ENCODE assay signal across 9 mouse cellular contexts in the genomic region with DNA sequence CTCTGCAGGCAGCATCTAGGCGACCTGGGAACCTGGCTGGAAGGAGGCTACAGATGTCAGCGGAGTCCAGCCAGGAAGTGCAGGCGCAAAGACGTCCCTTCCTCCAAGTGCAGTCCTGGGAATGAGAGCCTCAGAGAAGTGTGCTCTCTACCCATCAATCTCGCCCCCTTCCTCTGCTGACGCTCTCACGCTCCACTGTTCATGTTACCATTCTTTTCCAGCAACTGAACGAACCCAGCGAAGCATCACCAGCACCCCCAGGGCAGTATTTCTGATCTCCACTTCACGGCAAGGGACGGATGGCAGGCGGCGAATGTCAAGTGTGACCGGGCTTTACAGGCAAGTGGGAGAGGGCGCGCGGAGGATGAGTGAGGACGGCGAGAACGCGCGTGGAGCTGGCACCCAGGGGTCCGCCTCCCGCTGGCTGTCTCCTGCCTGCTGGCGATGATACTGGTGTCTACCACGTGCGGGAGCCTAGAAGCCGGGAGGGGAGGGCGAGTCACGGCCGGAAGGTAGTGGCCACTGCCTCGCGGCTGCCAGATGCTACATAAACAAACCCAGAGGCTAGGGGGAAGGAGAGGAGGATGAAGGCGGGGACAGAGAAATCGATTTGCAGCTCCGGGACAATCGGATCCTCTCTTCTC. TPM values are rescaled to one million over a fixed set of nuclear protein-coding genes. Genes with fewer than 3 reads are reported as not detected.
DNase-seq lines count a peak whose midpoint lies in the region; ATAC-seq lines count a peak whose summit lies in the region.
"Had no signal": no experiment of that assay in that cellular context is flagged by ENCODE, and none has a peak within 500 bp of the region (broad histone marks: within the 10 kb centered on the region; RNA-seq: fewer than 3 reads in every experiment).

A gene (minus strand): TSS at position 445 of the 644 bp plus-strand sequence.

- H3K4me2 ChIP-seq in lung, embryonic 16.5 days (ENCODE audit: low read depth, low read length), result peak within 1 kb of the TSS; percentile 92
- H3K4me2 ChIP-seq in hindbrain, embryonic 15.5 days, result peak within 1 kb of the TSS; percentile 87
- H3K4me2 ChIP-seq in limb, embryonic 12.5 days, result peak within 1 kb of the TSS; percentile 99

- ATAC-seq in lung, embryonic 16.5 days (ENCODE audit: low read depth), result 0 out of 2 replicates have a peak, but pooled peaks have one; percentile 28
- ATAC-seq in hindbrain, embryonic 15.5 days (ENCODE audit: low FRiP score, low read depth), result peak; percentile 74
- ATAC-seq in limb, embryonic 12.5 days (ENCODE audit: insufficient number of reproducible peaks, insufficient read depth, low FRiP score, low TSS enrichment, low read depth), result peak; percentile 58

- H3K27ac ChIP-seq in lung, embryonic 16.5 days (ENCODE audit: low read length), result no peak within 1 kb of the TSS
- H3K27ac ChIP-seq in hindbrain, embryonic 15.5 days (replicated peaks), result peak within 1 kb of the TSS; percentile 81
- no peak within 1 kb of the TSS for H3K27ac ChIP-seq in limb, embryonic 12.5 days

- no peaks in the 10 kb centered on the region for H3K9me3 ChIP-seq in lung, embryonic 16.5 days (ENCODE audit: control insufficient read depth, low read length)
- no peaks in the 10 kb centered on the region for H3K9me3 ChIP-seq in hindbrain, embryonic 15.5 days
- no peaks in the 10 kb centered on the region for H3K9me3 ChIP-seq in limb, embryonic 12.5 days

- H3K27me3 ChIP-seq in lung, embryonic 16.5 days (ENCODE audit: control insufficient read depth, insufficient read depth, low read depth, low read length), result peaks cover 7% of the 10 kb centered on the region
- H3K27me3 ChIP-seq in hindbrain, embryonic 15.5 days, result no peaks in the 10 kb centered on the region
- H3K27me3 ChIP-seq in limb, embryonic 12.5 days, result peaks cover 28% of the 10 kb centered on the region

- under 1% methylated on average over 37 of the region's 37 CpGs for WGBS in lung, embryonic 16.5 days
- under 1% methylated on average over 36 of the region's 37 CpGs for WGBS in hindbrain, embryonic 15.5 days
- under 1% methylated on average over 37 of the region's 37 CpGs for WGBS in limb, embryonic 12.5 days

- H3K4me3 ChIP-seq in lung, embryonic 16.5 days (ENCODE audit: low read length), result peak within 1 kb of the TSS; percentile 53
- peak within 1 kb of the TSS; percentile 71 for H3K4me3 ChIP-seq in hindbrain, embryonic 15.5 days
- H3K4me3 ChIP-seq in limb, embryonic 12.5 days (replicated peaks), result peak within 1 kb of the TSS; percentile 65

- H3K36me3 ChIP-seq in lung, embryonic 16.5 days (ENCODE audit: control insufficient read depth, insufficient read depth, low read length), result no peaks in the 10 kb centered on the region
- H3K36me3 ChIP-seq in hindbrain, embryonic 15.5 days, result no peaks in the 10 kb centered on the region
- H3K36me3 ChIP-seq in limb, embryonic 12.5 days, result no peaks in the 10 kb centered on the region

- H3K4me1 ChIP-seq in lung, embryonic 16.5 days (replicated peaks; ENCODE audit: control insufficient read depth, insufficient read depth, low read length), result peaks cover 7% of the 10 kb centered on the region; the same call in 1 of the 2 replicates
- 0 out of 2 replicates have a peak, but pooled peaks cover 14% of the 10 kb centered on the region for H3K4me1 ChIP-seq in hindbrain, embryonic 15.5 days (replicated peaks)
- H3K4me1 ChIP-seq in limb, embryonic 12.5 days (replicated peaks), result peaks cover 8% of the 10 kb centered on the region; the same call in 1 of the 2 replicates

- DNase-seq in lung, postnatal 25 days (ENCODE audit: low spot score), result no peak
- DNase-seq in embryo, embryonic 11 days, result peak; percentile 59
- peak; percentile 67 for DNase-seq in retina, embryonic 14.5 days (ENCODE audit: low spot score)
- no peak for DNase-seq in urinary bladder, postnatal 10 days (ENCODE audit: low spot score)
- no peak for DNase-seq in thymus, postnatal 0 days (ENCODE audit: low spot score)

- peak within 1 kb of the TSS; percentile 46 for H3K9ac ChIP-seq in lung, embryonic 16.5 days (ENCODE audit: low read length)
- H3K9ac ChIP-seq in hindbrain, embryonic 15.5 days, result peak within 1 kb of the TSS; percentile 66
- peak within 1 kb of the TSS; percentile 55 for H3K9ac ChIP-seq in limb, embryonic 12.5 days (replicated peaks)

RNA-seq across cellular contexts. Expression of the gene that starts here (rescaled TPM):
- polyA plus RNA-seq in lung, embryonic 16.5 days (2015; fragmentation: Nextera tagmentation; extraction: Ambion mirVana), result 0.36 and 0.59 TPM in 2 replicates
- 16.5 and 17.5 TPM in 2 replicates for polyA plus RNA-seq in hindbrain, embryonic 15.5 days (2015; fragmentation: Nextera tagmentation; extraction: Ambion mirVana)
- polyA plus RNA-seq in limb, embryonic 12.5 days (2016; fragmentation: Nextera tagmentation; extraction: Ambion mirVana), result 1.1 and 1.4 TPM in 2 replicates
- polyA plus RNA-seq in thymus, postnatal 0 days (2015; fragmentation: Nextera tagmentation; extraction: Ambion mirVana), result 0.14 TPM in 1 of 2 replicates, not detected in the other
- polyA plus RNA-seq: spleen, adult 2 months had no signal

Comparison
In these comparisons a context has a peak if more than half of its experiments do, and no peak if none do; other contexts are left out.
1. Peak in ATAC-seq, H3K4me3 ChIP-seq, H3K9ac ChIP-seq and H3K4me2 ChIP-seq in lung, embryonic 16.5 days; RNA of the gene not detected or under 1 TPM.
2. DNase-seq: peak in embryo, embryonic 11 days (single experiment) and retina, embryonic 14.5 days (single experiment); none in lung, postnatal 25 days (single experiment), urinary bladder, postnatal 10 days (single experiment) and thymus, postnatal 0 days (single experiment).
3. Peak in every context shown above with its lines, with median percentiles within 50 percentile points of each other: ATAC-seq, H3K4me2 ChIP-seq, H3K4me3 ChIP-seq and H3K9ac ChIP-seq.